In genomic region chr7:116038511-116038910, GRCm38 (mm10) we compare ENCODE assay signal across 9 mouse cellular contexts. TPM values are rescaled to one million over a fixed set of nuclear protein-coding genes. Genes with fewer than 3 reads are reported as not detected.
A peak's percentile ranks its signal among the peaks of the same experiment; 100 is the strongest.
DNase-seq lines count a peak whose midpoint lies in the region; ATAC-seq lines count a peak whose summit lies in the region.
"Had no signal": no experiment of that assay in that cellular context is flagged by ENCODE, and none has a peak within 500 bp of the region (broad histone marks: within the 10 kb centered on the region; RNA-seq: fewer than 3 reads in every experiment).

Sox6 (minus strand) TSS chr7:116038796.

- peak within 1 kb of the TSS; percentile 48 for H3K4me3 ChIP-seq in embryonic facial prominence, embryonic 15.5 days (replicated peaks)
- peak within 1 kb of the TSS; percentile 45 to 59 for H3K4me3 ChIP-seq in heart, embryonic 14.5 days (ENCODE audit: control insufficient read depth in 1 of 2, insufficient read depth in 1 of 2, low read depth in 1 of 2, low read length in 2 of 2)

- 1% methylated on average over 11 of the region's 11 CpGs for WGBS in embryonic facial prominence, embryonic 15.5 days
- 3% methylated on average over 11 of the region's 11 CpGs for whole genome bisulfite sequencing in heart, embryonic 14.5 days

- no peaks in the 10 kb centered on the region for H3K36me3 ChIP-seq in embryonic facial prominence, embryonic 15.5 days
- no peaks in the 10 kb centered on the region for H3K36me3 ChIP-seq in heart, embryonic 14.5 days (ENCODE audit: control insufficient read depth, insufficient read depth, low read length)

- H3K27ac ChIP-seq in embryonic facial prominence, embryonic 15.5 days (replicated peaks): peak within 1 kb of the TSS; percentile 61
- no peak within 1 kb of the TSS for H3K27ac ChIP-seq in heart, embryonic 14.5 days (replicated peaks in 1 of 2; ENCODE audit: control insufficient read depth in 1 of 2, insufficient read depth in 1 of 2, low read depth in 2 of 2, low read length in 2 of 2)

- no peak for DNase-seq in left cerebral cortex, adult 18-20 months (ENCODE audit: low spot score in 2 of 2)
- no peak for DNase-seq in left cerebral cortex, adult 11 months (ENCODE audit: low spot score)
- peak in 1 of 2 experiments; percentile 16 for DNase-seq in layer of hippocampus, postnatal 10 days (ENCODE audit: low spot score in 2 of 2)
- peak; percentile 2 for DNase-seq in lung, postnatal 25 days (ENCODE audit: low spot score)
- peak; percentile 67 for DNase-seq in testis, postnatal 10 days (ENCODE audit: low spot score)
- DNase-seq in thymus, postnatal 14 days: no peak

- peak within 1 kb of the TSS; percentile 28; the same call in 1 of the 2 replicates for H3K9ac ChIP-seq in embryonic facial prominence, embryonic 15.5 days
- peak within 1 kb of the TSS; percentile 51 for H3K9ac ChIP-seq in heart, embryonic 14.5 days (ENCODE audit: low read length)

- H3K9me3 ChIP-seq in embryonic facial prominence, embryonic 15.5 days (replicated peaks): no peaks in the 10 kb centered on the region
- no peaks in the 10 kb centered on the region for H3K9me3 ChIP-seq in heart, embryonic 14.5 days (ENCODE audit: control insufficient read depth, low read length)

- H3K27me3 ChIP-seq in embryonic facial prominence, embryonic 15.5 days: peaks cover 67% of the 10 kb centered on the region
- peaks cover 15% of the 10 kb centered on the region for H3K27me3 ChIP-seq in heart, embryonic 14.5 days (ENCODE audit: control insufficient read depth, insufficient read depth, low read length)

- ATAC-seq in embryonic facial prominence, embryonic 15.5 days (ENCODE audit: insufficient number of reproducible peaks, low FRiP score, low TSS enrichment, low read depth): no peak
- ATAC-seq in heart, embryonic 14.5 days (ENCODE audit: insufficient number of reproducible peaks, insufficient read depth, low FRiP score, low read depth): no peak
- ATAC-seq: Patski had no signal

- H3K4me2 ChIP-seq in embryonic facial prominence, embryonic 15.5 days (replicated peaks): peak within 1 kb of the TSS; percentile 91
- H3K4me2 ChIP-seq in heart, embryonic 14.5 days (ENCODE audit: low read length): peak within 1 kb of the TSS; percentile 71

- peaks cover 37% of the 10 kb centered on the region for H3K4me1 ChIP-seq in embryonic facial prominence, embryonic 15.5 days
- peaks cover 2 to 11% of the 10 kb centered on the region in 2 experiments for H3K4me1 ChIP-seq in heart, embryonic 14.5 days (ENCODE audit: control insufficient read depth in 2 of 2, insufficient read depth in 2 of 2, low read length in 2 of 2)

RNA-seq across cellular contexts. Expression of gene Sox6, which starts in this region (rescaled TPM):
- 10 to 100 TPM; 25.9 to 34.4 TPM for total RNA-seq in left cerebral cortex, adult 18-20 months (2021)
- polyA plus RNA-seq in embryonic facial prominence, embryonic 15.5 days (2015; fragmentation: Nextera tagmentation; extraction: Ambion mirVana): 48.4 and 60.2 TPM in 2 replicates
- polyA plus RNA-seq in heart, embryonic 14.5 days (2014; fragmentation: Nextera tagmentation; extraction: Ambion mirVana): 36.8 and 39.1 TPM in 2 replicates
- 10 to 100 TPM; 28.9 to 34.8 TPM for total RNA-seq in layer of hippocampus, postnatal 10 days (2021)

Comparison
In these comparisons a context has a peak if more than half of its experiments do, and no peak if none do; other contexts are left out.
1. DNase-seq: peak in lung, postnatal 25 days (single experiment) and testis, postnatal 10 days (single experiment); none in left cerebral cortex, adult 18-20 months (0 of 2), left cerebral cortex, adult 11 months (single experiment) and thymus, postnatal 14 days (single experiment).